Mouse (Mus musculus) hindbrain, postnatal 0 days (tissue): ENCODE measurements around the gene Plpp1. TPM values are rescaled to one million over a fixed set of nuclear protein-coding genes. Genes with fewer than 3 reads are reported as not detected.

Experiments used
- ATAC-seq: fragments of 200-750 bp; cut with Nextera tagmentation; 2 replicates; pipeline ENCODE4 v1.8.0; 2017; ENCODE audit warnings: mild to moderate bottlenecking, moderate TSS enrichment, moderate library complexity
- DNase-seq: peaks from one replicate; pipeline ENCODE4 v3.0.0-alpha.2; 2015; ENCODE audit warnings: low spot score
- H3K27ac ChIP-seq: fragments of 300-500 bp; sonication (generic); 2 replicates; pipeline ENCODE4 v1.5.1; 2014; ENCODE audit warnings: mild to moderate bottlenecking
- H3K27me3 ChIP-seq: fragments of 300-500 bp; sonication (generic); 2 replicates; pipeline ENCODE4 v1.6.1; 2014; ENCODE audit warnings: low read length, mixed read lengths; ENCODE audit not compliant: insufficient read depth
- H3K36me3 ChIP-seq: fragments of 300-500 bp; sonication (generic); 2 replicates; pipeline ENCODE4 v1.6.1; 2014; ENCODE audit warnings: low read length, mixed read lengths; ENCODE audit not compliant: insufficient read depth
- H3K4me1 ChIP-seq: fragments of 300-500 bp; sonication (generic); 2 replicates; pipeline ENCODE4 v1.6.1; 2014; ENCODE audit warnings: antibody characterized with exemption, low read length, mixed read lengths; ENCODE audit not compliant: insufficient read depth
- H3K4me2 ChIP-seq: fragments of 300-500 bp; sonication (generic); 2 replicates; pipeline ENCODE4 v1.6.1; 2014; ENCODE audit warnings: low read depth, mild to moderate bottlenecking, low read length, moderate library complexity, mixed read lengths
- H3K4me3 ChIP-seq: fragments of 300-500 bp; sonication (generic); 2 replicates; pipeline ENCODE4 v1.5.1; 2014; ENCODE audit warnings: low read length
- H3K9ac ChIP-seq: fragments of 300-500 bp; sonication (generic); replicated peaks from 2 replicates; pipeline ENCODE4 v1.6.1; 2014; ENCODE audit warnings: mild to moderate bottlenecking, low read length, moderate library complexity, mixed read lengths
- H3K9me3 ChIP-seq: fragments of 300-500 bp; sonication (generic); 2 replicates; pipeline ENCODE4 v1.6.1; 2016; ENCODE audit warnings: low read length, mixed read lengths
- CTCF ChIP-seq: IDR thresholded peaks from 2 replicates; pipeline ENCODE4 v1.5.1; 2016; ENCODE audit warnings: antibody characterized with exemption, control low read depth, low read depth
- WGBS: fragments of 180-500 bp; shearing (Covaris S2); extraction: QIAGEN DNeasy Blood & Tissue Kit; methylation state at CpG from one replicate; pipeline ENCODE4 v1.1.7; 2014; 5-methylcytosine and 5-hydroxymethylcytosine counted together
- polyA plus RNA-seq: library from polyadenylated mRNA; unstranded; fragments of >200 nt; fragmentation: Nextera tagmentation; extraction: Ambion mirVana; gene quantifications from 2 replicates; pipeline ENCODE4 v1.2.1, GENCODE M21; 2015
- total RNA-seq: library from RNA; depleted of rRNA; stranded (reverse); fragments of >200 nt; gene quantifications from 2 replicates; pipeline ENCODE4 v1.2.3, GENCODE M21; 2014

Plpp1 gene
- total and polyA plus RNA-seq, 2 experiments from 2014 or later = 54.0 to 88.1 TPM

- no peak overlapping the region for H3K4me2 ChIP-seq
- no peaks in the 10 kb centered on the region for H3K4me1 ChIP-seq
- no peak overlapping the region for H3K27ac ChIP-seq
- H3K9ac ChIP-seq = no peak overlapping the region
- no peaks in the 10 kb centered on the region for H3K36me3 ChIP-seq
- H3K9me3 ChIP-seq = no peaks in the 10 kb centered on the region
- H3K27me3 ChIP-seq = no peaks in the 10 kb centered on the region
- ATAC-seq = peak; percentile 45; the same call in 1 of the 2 replicates
- DNase-seq = no peak
- H3K4me3 ChIP-seq = no peak overlapping the region
- no peak for TF ChIP-seq CTCF
- WGBS = 58% methylated on average over 6 of the region's 6 CpGs
Measured at GRCm38 (mm10) chr13:112825479-112825878, 24.9 kb downstream of the Plpp1 start.

GRCm38 (mm10) chr13:112829619-112830018 lies 29.0 kb downstream of the Plpp1 start:
- Histone ChIP-seq H3K27ac (no peak overlapping the region), H3K4me2 (no peak overlapping the region), H3K36me3 (no peaks in the 10 kb centered on the region), H3K9ac (no peak overlapping the region), H3K27me3 (no peaks in the 10 kb centered on the region), H3K4me1 (no peaks in the 10 kb centered on the region), H3K4me3 (no peak overlapping the region), H3K9me3 (no peaks in the 10 kb centered on the region)
- WGBS = 96% methylated on average over 2 of the region's 2 CpGs
- DNase-seq (no peak), ATAC-seq (no peak)
- TF ChIP-seq CTCF = no peak

- Histone ChIP-seq H3K4me1 (no peaks in the 10 kb centered on the region), H3K4me2 (no peak overlapping the region), H3K9ac (no peak overlapping the region), H3K27me3 (no peaks in the 10 kb centered on the region), H3K9me3 (no peaks in the 10 kb centered on the region), H3K4me3 (no peak overlapping the region), H3K27ac (no peak overlapping the region), H3K36me3 (no peaks in the 10 kb centered on the region)
- no peak for DNase-seq
- ATAC-seq = no peak
- 38% methylated on average over 2 of the region's 2 CpGs for WGBS
- TF ChIP-seq CTCF = no peak
Measured at GRCm38 (mm10) chr13:112832589-112832988, 32.0 kb downstream of the Plpp1 start.

GRCm38 (mm10) chr13:112833253-112833894 lies 32.8 kb downstream of the Plpp1 start:
- Histone ChIP-seq H3K4me3 (no peak overlapping the region), H3K9me3 (no peaks in the 10 kb centered on the region), H3K4me2 (peak overlapping the region; percentile 38), H3K4me1 (no peaks in the 10 kb centered on the region), H3K36me3 (no peaks in the 10 kb centered on the region), H3K9ac (no peak overlapping the region), H3K27ac (no peak overlapping the region), H3K27me3 (no peaks in the 10 kb centered on the region)
- ATAC-seq (no peak), DNase-seq (no peak)
- no peak for TF ChIP-seq CTCF
- WGBS = 43% methylated on average over 20 of the region's 20 CpGs

- no peak overlapping the region for H3K9ac ChIP-seq
- no peaks in the 10 kb centered on the region for H3K4me1 ChIP-seq
- no peak overlapping the region for H3K4me2 ChIP-seq
- no peaks in the 10 kb centered on the region for H3K9me3 ChIP-seq
- TF ChIP-seq CTCF = no peak
- DNase-seq (peak; percentile 25), ATAC-seq (no peak)
- no peak overlapping the region for H3K4me3 ChIP-seq
- no peaks in the 10 kb centered on the region for H3K27me3 ChIP-seq
- WGBS = 59% methylated on average over 3 of the region's 3 CpGs
- H3K36me3 ChIP-seq = no peaks in the 10 kb centered on the region
- no peak overlapping the region for H3K27ac ChIP-seq
Measured at GRCm38 (mm10) chr13:112833895-112834263, 33.3 kb downstream of the Plpp1 start.

GRCm38 (mm10) chr13:112835113-112835512 lies 34.5 kb downstream of the Plpp1 start:
- no peaks in the 10 kb centered on the region for H3K9me3 ChIP-seq
- H3K27ac ChIP-seq = no peak overlapping the region
- DNase-seq (peak; percentile 54), ATAC-seq (peak; percentile 84)
- no peaks in the 10 kb centered on the region for H3K4me1 ChIP-seq
- no peak overlapping the region for H3K9ac ChIP-seq
- no peak for TF ChIP-seq CTCF
- WGBS = 21% methylated on average over 12 of the region's 12 CpGs
- no peaks in the 10 kb centered on the region for H3K27me3 ChIP-seq
- no peak overlapping the region for H3K4me3 ChIP-seq
- H3K4me2 ChIP-seq = peak overlapping the region; percentile 31; the same call in 1 of the 2 replicates
- no peaks in the 10 kb centered on the region for H3K36me3 ChIP-seq

- no peaks in the 10 kb centered on the region for H3K27me3 ChIP-seq
- H3K4me1 ChIP-seq = no peaks in the 10 kb centered on the region
- no peak overlapping the region for H3K4me2 ChIP-seq
- ATAC-seq (no peak), DNase-seq (no peak)
- WGBS = 77% methylated on average over 2 of the region's 2 CpGs
- H3K9ac ChIP-seq = no peak overlapping the region
- H3K4me3 ChIP-seq = no peak overlapping the region
- no peak overlapping the region for H3K27ac ChIP-seq
- no peaks in the 10 kb centered on the region for H3K36me3 ChIP-seq
- TF ChIP-seq CTCF = no peak
- H3K9me3 ChIP-seq = no peaks in the 10 kb centered on the region
Measured at GRCm38 (mm10) chr13:112836951-112837350, 36.4 kb downstream of the Plpp1 start.
